Mouse (Mus musculus) midbrain, embryonic 14.5 days (tissue): ENCODE measurements at regions not wholly inside any gene's neighbourhood (a gene's known extent, or its start where the extent isn't known, plus 50 kb on each side); places are given as distances from the start of the nearest gene placed in this dataset.

Experiments
- ATAC-seq: fragments of 200-750 bp; cut with Nextera tagmentation; 2 replicates; pipeline ENCODE4 v1.8.0; 2017; ENCODE audit warnings: moderate number of reproducible peaks, moderate library complexity; ENCODE audit not compliant: low FRiP score, low TSS enrichment
- DNase-seq: peaks from one replicate; pipeline ENCODE4 v3.0.0-alpha.2; 2015
- H3K27ac ChIP-seq: fragments of 300-500 bp; sonication (generic); replicated peaks from 2 replicates; pipeline ENCODE4 v1.5.1; 2014; ENCODE audit warnings: mild to moderate bottlenecking, low read depth, low read length, moderate library complexity
- H3K27me3 ChIP-seq: fragments of 300-500 bp; sonication (generic); 2 replicates; pipeline ENCODE4 v1.6.1; 2014; ENCODE audit warnings: low read length, control low read depth, mixed read lengths; ENCODE audit not compliant: control insufficient read depth, insufficient read depth
- H3K36me3 ChIP-seq: fragments of 300-500 bp; sonication (generic); 2 replicates; pipeline ENCODE4 v1.6.1; 2014; ENCODE audit warnings: low read length, control low read depth; ENCODE audit not compliant: control insufficient read depth, insufficient read depth
- H3K4me1 ChIP-seq: fragments of 300-500 bp; sonication (generic); 2 replicates; pipeline ENCODE4 v1.6.1; 2014; ENCODE audit warnings: mild to moderate bottlenecking, antibody characterized with exemption, low read length, control low read depth; ENCODE audit not compliant: control insufficient read depth, insufficient read depth
- H3K4me2 ChIP-seq: fragments of 300-500 bp; sonication (generic); 2 replicates; pipeline ENCODE4 v1.6.1; 2014; ENCODE audit warnings: mild to moderate bottlenecking, low read length, moderate library complexity
- H3K4me3 ChIP-seq: fragments of 300-500 bp; sonication (generic); replicated peaks from 2 replicates; pipeline ENCODE4 v1.5.1; 2014; ENCODE audit warnings: low read depth, low read length
- H3K9ac ChIP-seq: fragments of 300-500 bp; sonication (generic); replicated peaks from 2 replicates; pipeline ENCODE4 v1.6.1; 2014; ENCODE audit warnings: mild to moderate bottlenecking, low read length, moderate library complexity
- H3K9me3 ChIP-seq: fragments of 300-500 bp; sonication (generic); 2 replicates; pipeline ENCODE4 v1.6.1; 2016; ENCODE audit warnings: low read length, control low read depth, mixed read lengths; ENCODE audit not compliant: control insufficient read depth
- WGBS: fragments of 180-500 bp; shearing (Covaris S2); extraction: QIAGEN DNeasy Blood & Tissue Kit; methylation state at CpG from one replicate; pipeline ENCODE4 v1.1.7; 2014; 5-methylcytosine and 5-hydroxymethylcytosine counted together

GRCm38 (mm10) chr8:7234006-7234405 lies 1427.0 kb downstream of the Efnb2 start:
- DNase-seq (no peak), ATAC-seq (no peak)
- no peak overlapping the region for H3K9ac ChIP-seq
- 85% methylated on average over 3 of the region's 3 CpGs for WGBS
- H3K9me3 ChIP-seq: no peaks in the 10 kb centered on the region
- no peak overlapping the region for H3K27ac ChIP-seq
- no peaks in the 10 kb centered on the region for H3K36me3 ChIP-seq
- no peaks in the 10 kb centered on the region for H3K4me1 ChIP-seq
- no peak overlapping the region for H3K4me2 ChIP-seq
- no peak overlapping the region for H3K4me3 ChIP-seq
- H3K27me3 ChIP-seq: no peaks in the 10 kb centered on the region

GRCm38 (mm10) chr8:7219300-7219699 lies 1441.7 kb downstream of the Efnb2 start:
- H3K4me2 ChIP-seq: no peak overlapping the region
- no peak for ATAC-seq
- no peak for DNase-seq
- no peaks in the 10 kb centered on the region for H3K27me3 ChIP-seq
- H3K9me3 ChIP-seq: no peaks in the 10 kb centered on the region
- H3K27ac ChIP-seq: no peak overlapping the region
- H3K4me1 ChIP-seq: no peaks in the 10 kb centered on the region
- WGBS: 80% methylated on average over 3 of the region's 3 CpGs
- H3K9ac ChIP-seq: no peak overlapping the region
- H3K36me3 ChIP-seq: no peaks in the 10 kb centered on the region
- H3K4me3 ChIP-seq: no peak overlapping the region

- no peaks in the 10 kb centered on the region for H3K27me3 ChIP-seq
- H3K4me3 ChIP-seq: no peak overlapping the region
- H3K4me2 ChIP-seq: no peak overlapping the region
- H3K9me3 ChIP-seq: no peaks in the 10 kb centered on the region
- DNase-seq (no peak), ATAC-seq (no peak)
- WGBS: 62% methylated on average over 3 of the region's 3 CpGs
- no peak overlapping the region for H3K27ac ChIP-seq
- H3K9ac ChIP-seq: no peak overlapping the region
- H3K4me1 ChIP-seq: no peaks in the 10 kb centered on the region
- H3K36me3 ChIP-seq: no peaks in the 10 kb centered on the region
Measured at GRCm38 (mm10) chr8:7207178-7207577, 1453.9 kb downstream of the Efnb2 start.

- no peak for ATAC-seq
- no peaks in the 10 kb centered on the region for H3K27me3 ChIP-seq
- no peaks in the 10 kb centered on the region for H3K36me3 ChIP-seq
- no peak overlapping the region for H3K9ac ChIP-seq
- H3K4me1 ChIP-seq: no peaks in the 10 kb centered on the region
- H3K9me3 ChIP-seq: no peaks in the 10 kb centered on the region
- no peak overlapping the region for H3K4me3 ChIP-seq
- DNase-seq: no peak
- no peak overlapping the region for H3K27ac ChIP-seq
- no peak overlapping the region for H3K4me2 ChIP-seq
Measured at GRCm38 (mm10) chr8:7206596-7206995, 1454.4 kb downstream of the Efnb2 start.

- H3K4me2 ChIP-seq: no peak overlapping the region
- H3K36me3 ChIP-seq: no peaks in the 10 kb centered on the region
- no peaks in the 10 kb centered on the region for H3K9me3 ChIP-seq
- no peaks in the 10 kb centered on the region for H3K4me1 ChIP-seq
- ATAC-seq: no peak
- no peak overlapping the region for H3K4me3 ChIP-seq
- no peaks in the 10 kb centered on the region for H3K27me3 ChIP-seq
- no peak overlapping the region for H3K9ac ChIP-seq
- no peak overlapping the region for H3K27ac ChIP-seq
- 75% methylated on average over 4 of the region's 4 CpGs for WGBS
- DNase-seq: no peak
Measured at GRCm38 (mm10) chr8:7205086-7205485, 1456.0 kb downstream of the Efnb2 start.

GRCm38 (mm10) chr8:7190726-7191125 lies 1470.3 kb downstream of the Efnb2 start:
- Histone ChIP-seq H3K27me3 (no peaks in the 10 kb centered on the region), H3K9ac (no peak overlapping the region), H3K9me3 (no peaks in the 10 kb centered on the region), H3K36me3 (no peaks in the 10 kb centered on the region), H3K4me2 (no peak overlapping the region), H3K4me3 (no peak overlapping the region), H3K27ac (no peak overlapping the region), H3K4me1 (0 out of 2 replicates have a peak, but pooled peaks cover 2% of the 10 kb centered on the region)
- ATAC-seq (no peak), DNase-seq (peak; percentile 15)

- Histone ChIP-seq H3K27me3 (no peaks in the 10 kb centered on the region), H3K4me2 (no peak overlapping the region), H3K9ac (no peak overlapping the region), H3K9me3 (no peaks in the 10 kb centered on the region), H3K4me3 (no peak overlapping the region), H3K36me3 (no peaks in the 10 kb centered on the region), H3K4me1 (no peaks in the 10 kb centered on the region), H3K27ac (no peak overlapping the region)
- WGBS: 97% methylated on average over 5 of the region's 5 CpGs
- ATAC-seq (no peak), DNase-seq (no peak)
Measured at GRCm38 (mm10) chr8:7163361-7163760, 1497.7 kb downstream of the Efnb2 start.

GRCm38 (mm10) chr8:7131746-7132145 lies 1529.3 kb downstream of the Efnb2 start:
- H3K4me3 ChIP-seq: no peak overlapping the region
- ATAC-seq (no peak; the same call in 1 of the 2 replicates), DNase-seq (peak; percentile 24)
- no peak overlapping the region for H3K27ac ChIP-seq
- H3K4me1 ChIP-seq: 0 out of 2 replicates have a peak, but pooled peaks cover 6% of the 10 kb centered on the region
- 38% methylated on average over 4 of the region's 4 CpGs for WGBS
- H3K4me2 ChIP-seq: no peak overlapping the region
- no peaks in the 10 kb centered on the region for H3K27me3 ChIP-seq
- H3K9me3 ChIP-seq: no peaks in the 10 kb centered on the region
- no peaks in the 10 kb centered on the region for H3K36me3 ChIP-seq
- H3K9ac ChIP-seq: no peak overlapping the region

GRCm38 (mm10) chr8:7108849-7109248 lies 1552.2 kb downstream of the Efnb2 start:
- no peak for DNase-seq
- ATAC-seq: no peak

More at GRCm38 (mm10) chr8:7108849-7109248, 1552.2 kb downstream of the Efnb2 start:
- H3K4me1 ChIP-seq: no peaks in the 10 kb centered on the region
- H3K4me2 ChIP-seq: no peak overlapping the region
- no peaks in the 10 kb centered on the region for H3K9me3 ChIP-seq
- H3K27me3 ChIP-seq: no peaks in the 10 kb centered on the region
- no peak overlapping the region for H3K4me3 ChIP-seq
- H3K36me3 ChIP-seq: no peaks in the 10 kb centered on the region
- H3K27ac ChIP-seq: no peak overlapping the region
- H3K9ac ChIP-seq: no peak overlapping the region
